Mouse (Mus musculus) embryonic fibroblast, embryonic 13.5 days (primary cell): ENCODE data around the gene Tspan9.
A peak's percentile ranks its signal among the peaks of the same experiment; 100 is the strongest.

Experiments used
- CTCF ChIP-seq: IDR thresholded peaks from 2 replicates; pipeline ENCODE4 v1.5.1; 2011; ENCODE audit warnings: mild to moderate bottlenecking, control low read depth, low read length, moderate library complexity, borderline replicate concordance; ENCODE audit not compliant: insufficient read depth
- POLR2A ChIP-seq: IDR thresholded peaks from 2 replicates; pipeline ENCODE4 v1.6.1; 2011; ENCODE audit warnings: low read depth, mild to moderate bottlenecking, control low read depth, low read length, moderate library complexity

GRCm38 (mm10) chr6:128033172-128033867, 110.1 kb downstream of the Tspan9 start:
- TF ChIP-seq POLR2A, result 0 out of 2 replicates have a peak, but pooled peaks have one; percentile 22
- TF ChIP-seq CTCF, result no peak
